Mouse (Mus musculus): ENCODE measurements at regions not wholly inside any gene's neighbourhood (a gene's known extent, or its start where the extent isn't known, plus 50 kb on each side); places are given as distances from the start of the nearest gene placed in this dataset.
"Not testable (repeated sequence)": the region's sequence is repeated elsewhere in the genome, so short reads cannot be mapped to it uniquely, and the experiment has no call there.

DNA sequence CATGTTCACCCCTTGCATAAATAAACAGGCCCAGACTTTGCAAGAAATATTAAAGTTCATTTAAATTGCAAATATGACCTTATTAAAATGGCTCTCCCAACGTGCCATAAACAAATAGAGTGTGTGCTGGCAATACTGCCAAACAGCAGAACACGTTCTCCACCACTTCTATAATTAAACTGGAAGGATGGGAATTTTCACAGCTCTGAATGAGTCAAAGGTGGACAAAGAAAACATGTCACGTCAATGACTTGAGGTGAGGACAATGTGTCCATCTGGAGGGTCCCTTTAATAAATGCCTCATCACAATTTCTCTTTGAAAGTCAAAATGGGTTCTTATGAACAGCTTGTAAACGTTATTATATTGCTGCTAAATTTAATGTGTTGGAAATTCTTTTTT, 114.8 kb downstream of the Galc start:
- no peaks in the 10 kb centered on the region for H3K4me1 ChIP-seq (ENCODE audit: control insufficient read depth, insufficient read depth, low read length)
- DNase-seq: no peak
- no peaks in the 10 kb centered on the region for H3K27me3 ChIP-seq (replicated peaks; ENCODE audit: control insufficient read depth, insufficient read depth, low read length)
- H3K4me3 ChIP-seq (ENCODE audit: insufficient read depth, low read depth, low read length): no peak overlapping the region
- H3K36me3 ChIP-seq (ENCODE audit: control insufficient read depth, insufficient read depth, low read length): no peaks in the 10 kb centered on the region
- WGBS: 55% methylated on average over 4 of the region's 4 CpGs
- no peak overlapping the region for H3K27ac ChIP-seq (ENCODE audit: insufficient read depth, low read depth, low read length)
- TF ChIP-seq CTCF (conservative IDR thresholded peaks at IDR 0.05; ENCODE audit: insufficient read depth, insufficient read length, low read depth, low read length) (no peak), POLR2A (IDR thresholded peaks at IDR 0.05; ENCODE audit: low read depth, low read length) (no peak)

- Histone ChIP-seq H3K27me3 (replicated peaks; ENCODE audit: control insufficient read depth, insufficient read depth, low read length) (no peaks in the 10 kb centered on the region), H3K27ac (ENCODE audit: insufficient read depth, low read depth, low read length) (no peak overlapping the region), H3K4me3 (ENCODE audit: insufficient read depth, low read depth, low read length) (no peak overlapping the region), H3K4me1 (ENCODE audit: control insufficient read depth, insufficient read depth, low read length) (no peaks in the 10 kb centered on the region), H3K36me3 (ENCODE audit: control insufficient read depth, insufficient read depth, low read length) (no peaks in the 10 kb centered on the region)
- DNase-seq: no peak
- 87% methylated on average over 1 of the region's 1 CpGs for WGBS
- TF ChIP-seq CTCF (conservative IDR thresholded peaks at IDR 0.05; ENCODE audit: insufficient read depth, insufficient read length, low read depth, low read length) (no peak), POLR2A (IDR thresholded peaks at IDR 0.05; ENCODE audit: low read depth, low read length) (no peak)
Measured at GRCm38 (mm10) chr12:98143170-98143569, 116.1 kb downstream of the Galc start.

GRCm38 (mm10) chr12:98139906-98140305, 119.4 kb downstream of the Galc start:
- DNase-seq; H3K4me3 ChIP-seq (ENCODE audit: insufficient read depth, low read depth, low read length); H3K27me3 ChIP-seq (replicated peaks; ENCODE audit: control insufficient read depth, insufficient read depth, low read length); H3K27ac ChIP-seq (ENCODE audit: insufficient read depth, low read depth, low read length); H3K36me3 ChIP-seq (ENCODE audit: control insufficient read depth, insufficient read depth, low read length); H3K4me1 ChIP-seq (ENCODE audit: control insufficient read depth, insufficient read depth, low read length): not testable (repeated sequence)
- 70% methylated on average over 3 of the region's 3 CpGs for WGBS

DNA sequence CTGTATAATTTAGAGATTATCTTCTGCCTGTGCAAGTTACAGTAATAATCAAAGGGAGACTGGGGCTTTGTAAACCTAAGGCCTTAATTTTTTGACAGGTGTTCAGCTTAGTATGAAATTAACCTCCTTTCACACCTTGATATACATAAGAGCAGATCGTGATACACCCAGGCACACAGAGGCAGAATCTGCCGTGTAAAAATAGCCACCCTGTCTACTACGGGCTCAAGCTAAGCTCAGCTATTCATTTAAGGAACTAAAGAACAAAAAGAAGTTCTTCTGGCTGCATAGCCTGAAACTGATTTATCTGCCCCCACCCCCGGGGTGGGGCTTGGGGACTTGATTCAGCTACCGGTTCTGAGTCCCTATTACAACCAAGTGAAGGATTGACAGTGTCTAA, 128.0 kb downstream of the Galc start:
- H3K27ac ChIP-seq (ENCODE audit: insufficient read depth, low read depth, low read length): no peak overlapping the region
- no peak for DNase-seq
- no peaks in the 10 kb centered on the region for H3K36me3 ChIP-seq (ENCODE audit: control insufficient read depth, insufficient read depth, low read length)
- TF ChIP-seq POLR2A (IDR thresholded peaks at IDR 0.05; ENCODE audit: low read depth, low read length): no peak
- TF ChIP-seq CTCF (conservative IDR thresholded peaks at IDR 0.05; ENCODE audit: insufficient read depth, insufficient read length, low read depth, low read length): no peak
- H3K27me3 ChIP-seq (replicated peaks; ENCODE audit: control insufficient read depth, insufficient read depth, low read length): no peaks in the 10 kb centered on the region; the same call in 1 of the 2 replicates
- H3K4me3 ChIP-seq (ENCODE audit: insufficient read depth, low read depth, low read length): no peak overlapping the region
- no peaks in the 10 kb centered on the region for H3K4me1 ChIP-seq (ENCODE audit: control insufficient read depth, insufficient read depth, low read length)
- WGBS: 77% methylated on average over 5 of the region's 5 CpGs

GRCm38 (mm10) chr12:98123541-98123940, 135.7 kb downstream of the Galc start:
- Histone ChIP-seq H3K27me3 (replicated peaks; ENCODE audit: control insufficient read depth, insufficient read depth, low read length) (no peaks in the 10 kb centered on the region), H3K27ac (ENCODE audit: insufficient read depth, low read depth, low read length) (no peak overlapping the region), H3K4me1 (ENCODE audit: control insufficient read depth, insufficient read depth, low read length) (no peaks in the 10 kb centered on the region), H3K36me3 (ENCODE audit: control insufficient read depth, insufficient read depth, low read length) (no peaks in the 10 kb centered on the region), H3K4me3 (ENCODE audit: insufficient read depth, low read depth, low read length) (no peak overlapping the region)
- no peak for DNase-seq
- WGBS: 66% methylated on average over 3 of the region's 3 CpGs
- TF ChIP-seq POLR2A (IDR thresholded peaks at IDR 0.05; ENCODE audit: low read depth, low read length) (no peak), CTCF (conservative IDR thresholded peaks at IDR 0.05; ENCODE audit: insufficient read depth, insufficient read length, low read depth, low read length) (no peak)

GRCm38 (mm10) chr12:98108039-98108438, 151.2 kb downstream of the Galc start:
- WGBS: 84% methylated on average over 9 of the region's 9 CpGs
- H3K36me3 ChIP-seq (ENCODE audit: control insufficient read depth, insufficient read depth, low read length): no peaks in the 10 kb centered on the region
- no peak for TF ChIP-seq CTCF (conservative IDR thresholded peaks at IDR 0.05; ENCODE audit: insufficient read depth, insufficient read length, low read depth, low read length)
- no peak for TF ChIP-seq POLR2A (IDR thresholded peaks at IDR 0.05; ENCODE audit: low read depth, low read length)
- no peaks in the 10 kb centered on the region for H3K4me1 ChIP-seq (ENCODE audit: control insufficient read depth, insufficient read depth, low read length)
- no peak for DNase-seq
- no peak overlapping the region for H3K27ac ChIP-seq (ENCODE audit: insufficient read depth, low read depth, low read length)
- no peaks in the 10 kb centered on the region; the same call in 1 of the 2 replicates for H3K27me3 ChIP-seq (replicated peaks; ENCODE audit: control insufficient read depth, insufficient read depth, low read length)
- H3K4me3 ChIP-seq (ENCODE audit: insufficient read depth, low read depth, low read length): no peak overlapping the region

DNA sequence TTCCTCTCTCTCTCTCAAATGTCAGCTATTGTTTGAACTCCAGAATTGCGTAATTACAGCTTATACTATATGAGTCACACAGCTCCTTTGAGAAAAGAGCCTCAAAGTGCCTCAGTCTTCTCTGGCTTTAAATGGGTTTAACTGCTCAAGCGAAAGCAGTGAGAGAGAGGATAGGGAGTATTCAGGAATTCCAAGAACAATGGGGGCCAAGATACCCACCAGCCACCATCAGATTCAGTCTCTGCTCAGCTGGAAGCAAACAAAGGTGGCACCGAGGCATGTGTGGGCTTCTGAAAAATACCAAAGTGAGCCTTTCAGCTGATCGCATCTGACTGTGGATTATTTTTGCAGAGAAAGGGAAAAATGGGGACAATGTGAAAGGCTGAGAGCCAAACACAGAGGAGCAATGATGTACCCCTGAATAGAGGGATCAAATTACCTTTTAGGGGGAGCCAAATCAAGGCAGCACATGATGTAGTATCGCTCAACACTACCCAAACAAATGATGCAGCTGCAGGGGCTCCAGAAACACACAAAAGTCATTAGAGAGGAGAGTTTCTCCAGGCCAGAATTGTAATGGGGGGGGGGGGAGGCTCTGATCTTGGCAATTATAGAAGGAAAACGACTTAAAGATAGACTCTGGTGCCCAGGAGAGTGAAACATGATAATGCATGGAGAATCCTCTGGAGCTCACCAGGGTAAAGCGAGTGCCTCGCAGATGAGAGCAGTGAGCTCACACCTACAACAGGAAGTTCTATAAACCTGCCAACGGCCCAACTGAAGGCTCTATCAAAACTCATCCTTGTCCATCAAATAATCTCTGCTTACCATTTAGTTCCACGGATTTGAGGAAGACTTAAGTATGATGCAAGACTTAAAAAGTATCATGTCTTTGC, 152.2 kb downstream of the Galc start:
- DNase-seq: no peak
- H3K4me1 ChIP-seq (ENCODE audit: control insufficient read depth, insufficient read depth, low read length): no peaks in the 10 kb centered on the region
- H3K4me3 ChIP-seq (ENCODE audit: insufficient read depth, low read depth, low read length): no peak overlapping the region
- TF ChIP-seq POLR2A (IDR thresholded peaks at IDR 0.05; ENCODE audit: low read depth, low read length) (no peak), CTCF (conservative IDR thresholded peaks at IDR 0.05; ENCODE audit: insufficient read depth, insufficient read length, low read depth, low read length) (no peak)
- no peaks in the 10 kb centered on the region; the same call in 1 of the 2 replicates for H3K27me3 ChIP-seq (replicated peaks; ENCODE audit: control insufficient read depth, insufficient read depth, low read length)
- WGBS: 46% methylated on average over 10 of the region's 10 CpGs
- no peak overlapping the region for H3K27ac ChIP-seq (ENCODE audit: insufficient read depth, low read depth, low read length)
- no peaks in the 10 kb centered on the region for H3K36me3 ChIP-seq (ENCODE audit: control insufficient read depth, insufficient read depth, low read length)
